9 mouse cellular contexts compared by ENCODE assay signal in the genomic region with DNA sequence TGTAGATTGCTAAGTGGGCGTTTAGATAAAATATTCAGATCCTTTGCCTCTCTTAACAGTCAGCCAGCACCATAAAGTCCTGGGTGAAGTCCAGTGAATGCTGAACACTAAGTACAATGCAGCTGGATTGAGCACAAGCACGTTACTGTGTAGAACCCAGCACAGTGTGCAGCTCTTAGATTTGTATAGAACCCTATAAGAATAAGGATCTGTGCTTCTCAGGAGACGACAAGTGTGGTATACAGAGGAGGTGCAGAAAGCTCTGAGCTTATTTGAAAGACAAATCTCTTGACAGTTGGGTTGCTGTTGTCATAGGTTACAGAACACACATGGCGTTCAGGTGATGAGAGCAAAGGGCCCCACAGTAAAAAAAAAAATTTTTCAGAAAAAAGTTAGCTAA. TPM values are rescaled to one million over a fixed set of nuclear protein-coding genes. Genes with fewer than 3 reads are reported as not detected.
A peak's percentile ranks its signal among the peaks of the same experiment; 100 is the strongest.
DNase-seq lines count a peak whose midpoint lies in the region; ATAC-seq and TF ChIP-seq lines count a peak whose summit lies in the region.
"Had no signal": no experiment of that assay in that cellular context is flagged by ENCODE, and none has a peak within 500 bp of the region (broad histone marks: within the 10 kb centered on the region; RNA-seq: fewer than 3 reads in every experiment).

No protein-coding gene starts in this region.

- intact Hi-C loops in gastrocnemius, postnatal 14 days (cut with DNase I; ENCODE audit: low total_unique reads), result no loop called here

- DNase-seq in kidney, adult 8-10 months, result no peak
- DNase-seq in brain, embryonic 14.5 days (ENCODE audit: low read depth), result peak; percentile 41
- no peak for DNase-seq in hindbrain, embryonic 14.5 days (ENCODE audit: low spot score)
- DNase-seq in midbrain, embryonic 14.5 days, result peak; percentile 13
- DNase-seq in gastrocnemius, postnatal 14 days, result no peak
- DNase-seq: cerebellum, postnatal 14 days had no signal

- 0 out of 2 replicates have a peak overlapping the region, but pooled peaks have one; percentile 84 for H3K27ac ChIP-seq in kidney, embryonic 15.5 days
- H3K27ac ChIP-seq in hindbrain, embryonic 14.5 days, result no peak overlapping the region
- no peak overlapping the region for H3K27ac ChIP-seq in midbrain, embryonic 14.5 days (replicated peaks; ENCODE audit: low read depth, low read length)

- no peak overlapping the region for H3K9ac ChIP-seq in kidney, embryonic 15.5 days
- no peak overlapping the region for H3K9ac ChIP-seq in hindbrain, embryonic 14.5 days
- H3K9ac ChIP-seq in midbrain, embryonic 14.5 days (replicated peaks; ENCODE audit: low read length), result no peak overlapping the region

- peak overlapping the region; percentile 93 for H3K4me3 ChIP-seq in kidney, embryonic 15.5 days (replicated peaks)
- H3K4me3 ChIP-seq in hindbrain, embryonic 14.5 days (replicated peaks; ENCODE audit: low read length), result no peak overlapping the region
- peak overlapping the region; percentile 75; the same call in 1 of the 2 replicates for H3K4me3 ChIP-seq in midbrain, embryonic 14.5 days (replicated peaks; ENCODE audit: low read depth, low read length)

- no peak for TF ChIP-seq POLR2A in brain, embryonic 14.5 days (IDR thresholded peaks at IDR 0.05; ENCODE audit: borderline replicate concordance, extremely low read depth, insufficient read depth, insufficient read length, poor library complexity, severe bottlenecking)

- 53% methylated on average over 4 of the region's 4 CpGs for WGBS in kidney, embryonic 15.5 days
- WGBS in hindbrain, embryonic 14.5 days, result 59% methylated on average over 4 of the region's 4 CpGs
- 48% methylated on average over 4 of the region's 4 CpGs for WGBS in midbrain, embryonic 14.5 days

- no peak for TF ChIP-seq CTCF in brain, embryonic 14.5 days (IDR thresholded peaks at IDR 0.05; ENCODE audit: borderline replicate concordance, extremely low read depth, insufficient read depth, insufficient read length)

- peaks cover 22% of the 10 kb centered on the region for H3K4me1 ChIP-seq in kidney, embryonic 15.5 days
- no peaks in the 10 kb centered on the region for H3K4me1 ChIP-seq in hindbrain, embryonic 14.5 days (replicated peaks; ENCODE audit: control insufficient read depth, insufficient read depth, low read length)
- peaks cover 7% of the 10 kb centered on the region for H3K4me1 ChIP-seq in midbrain, embryonic 14.5 days (ENCODE audit: control insufficient read depth, insufficient read depth, low read length)

- H3K9me3 ChIP-seq in kidney, embryonic 15.5 days (replicated peaks), result no peaks in the 10 kb centered on the region
- no peaks in the 10 kb centered on the region for H3K9me3 ChIP-seq in hindbrain, embryonic 14.5 days (ENCODE audit: control insufficient read depth, low read length)
- no peaks in the 10 kb centered on the region for H3K9me3 ChIP-seq in midbrain, embryonic 14.5 days (ENCODE audit: control insufficient read depth, low read length)

- ATAC-seq in kidney, embryonic 15.5 days (replicated peaks; ENCODE audit: low FRiP score), result no peak
- ATAC-seq in hindbrain, embryonic 14.5 days (ENCODE audit: low FRiP score), result no peak
- no peak for ATAC-seq in midbrain, embryonic 14.5 days (ENCODE audit: low FRiP score, low TSS enrichment)
- no peak for ATAC-seq in CD4-positive, CD25-positive, alpha-beta regulatory T cell, adult 4 months
- no peak for ATAC-seq in activated CD4-positive, CD25-positive, alpha-beta regulatory T cell, adult 4 months

- no peaks in the 10 kb centered on the region for H3K36me3 ChIP-seq in kidney, embryonic 15.5 days
- H3K36me3 ChIP-seq in hindbrain, embryonic 14.5 days (replicated peaks; ENCODE audit: control insufficient read depth, insufficient read depth), result no peaks in the 10 kb centered on the region
- no peaks in the 10 kb centered on the region for H3K36me3 ChIP-seq in midbrain, embryonic 14.5 days (ENCODE audit: control insufficient read depth, insufficient read depth, low read length)

- H3K4me2 ChIP-seq in kidney, embryonic 15.5 days, result peak overlapping the region; percentile 86
- peak overlapping the region; percentile 87 for H3K4me2 ChIP-seq in hindbrain, embryonic 14.5 days (replicated peaks)
- H3K4me2 ChIP-seq in midbrain, embryonic 14.5 days (ENCODE audit: low read length), result peak overlapping the region; percentile 92; the same call in 1 of the 2 replicates

- no peaks in the 10 kb centered on the region for H3K27me3 ChIP-seq in kidney, embryonic 15.5 days
- H3K27me3 ChIP-seq in hindbrain, embryonic 14.5 days (ENCODE audit: control insufficient read depth, insufficient read depth, low read length), result no peaks in the 10 kb centered on the region
- peaks cover 9% of the 10 kb centered on the region; the same call in 1 of the 2 replicates for H3K27me3 ChIP-seq in midbrain, embryonic 14.5 days (ENCODE audit: control insufficient read depth, insufficient read depth, low read length)

RNA-seq across cellular contexts. Expression of a gene that starts 1.8 kb away (rescaled TPM):
- polyA plus RNA-seq in kidney, embryonic 15.5 days (2015; fragmentation: Nextera tagmentation; extraction: Ambion mirVana), result 95.7 and 105 TPM in 2 replicates
- 12.5 and 23.2 TPM in 2 replicates for polyA plus RNA-seq in brain, embryonic 14.5 days (2012; rRNA removed)
- polyA plus RNA-seq in hindbrain, embryonic 14.5 days (2014; fragmentation: Nextera tagmentation; extraction: Ambion mirVana), result 71.2 and 83.5 TPM in 2 replicates
- 34.7 and 36.7 TPM in 2 replicates for polyA plus RNA-seq in midbrain, embryonic 14.5 days (2014; fragmentation: Nextera tagmentation; extraction: Ambion mirVana)
- total RNA-seq in gastrocnemius, postnatal 14 days (2021), result 10 to 100 TPM; 34.3 to 35.0 TPM
- 10 to 100 TPM; 15.8 to 21.0 TPM for polyA plus RNA-seq in CD4-positive, CD25-positive, alpha-beta regulatory T cell, adult 4 months (2017; shearing (Covaris generic))
- polyA plus RNA-seq in activated CD4-positive, CD25-positive, alpha-beta regulatory T cell, adult 4 months (2017; shearing (Covaris generic)), result 10 to 100 TPM; 21.3 to 21.7 TPM

Comparison
In these comparisons a context has a peak if more than half of its experiments do, and no peak if none do; other contexts are left out.
1. DNase-seq: peak in brain, embryonic 14.5 days (single experiment) and midbrain, embryonic 14.5 days (single experiment); none in kidney, adult 8-10 months (0 of 2), hindbrain, embryonic 14.5 days (single experiment) and gastrocnemius, postnatal 14 days (single experiment).
2. Peak in every context shown above with its lines, with median percentiles within 50 percentile points of each other: H3K4me2 ChIP-seq.